Mouse (Mus musculus) ovary, postnatal 36 days (tissue): ENCODE measurements around the gene Stk32c.
A peak's percentile ranks its signal among the peaks of the same experiment; 100 is the strongest.

Source experiments
- DNase-seq: peaks from one replicate; pipeline ENCODE4 v3.0.0; 2022; ENCODE audit warnings: low spot score, mixed read lengths

Stk32c gene

GRCm38 (mm10) chr7:139143785-139144184 is 69.3 kb downstream of the Stk32c start:
- DNase-seq = no peak

GRCm38 (mm10) chr7:139139921-139140461 is 73.1 kb downstream of the Stk32c start:
- no peak for DNase-seq

GRCm38 (mm10) chr7:139136906-139137491 is 76.1 kb downstream of the Stk32c start:
- DNase-seq = no peak

DNA sequence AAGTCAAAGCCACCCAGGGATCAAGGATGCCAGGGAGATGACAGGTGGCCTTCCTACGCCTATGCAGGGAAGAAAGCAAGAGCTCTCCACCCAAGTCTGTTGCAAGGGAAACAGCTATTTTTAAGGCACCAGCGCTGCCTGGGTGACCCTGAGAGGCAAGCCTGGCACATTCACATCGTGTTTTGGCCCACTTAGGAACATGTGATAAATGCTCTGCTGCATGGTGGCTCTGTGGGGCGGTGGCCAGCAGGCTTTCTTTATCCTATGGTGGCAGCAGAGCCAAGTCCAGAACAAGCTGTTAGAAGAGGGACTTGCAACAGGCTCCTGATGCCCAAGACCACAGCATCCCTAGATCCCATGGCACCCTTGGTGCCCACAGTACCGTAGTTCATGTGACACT is 77.9 kb downstream of the Stk32c start:
- no peak for DNase-seq

DNA sequence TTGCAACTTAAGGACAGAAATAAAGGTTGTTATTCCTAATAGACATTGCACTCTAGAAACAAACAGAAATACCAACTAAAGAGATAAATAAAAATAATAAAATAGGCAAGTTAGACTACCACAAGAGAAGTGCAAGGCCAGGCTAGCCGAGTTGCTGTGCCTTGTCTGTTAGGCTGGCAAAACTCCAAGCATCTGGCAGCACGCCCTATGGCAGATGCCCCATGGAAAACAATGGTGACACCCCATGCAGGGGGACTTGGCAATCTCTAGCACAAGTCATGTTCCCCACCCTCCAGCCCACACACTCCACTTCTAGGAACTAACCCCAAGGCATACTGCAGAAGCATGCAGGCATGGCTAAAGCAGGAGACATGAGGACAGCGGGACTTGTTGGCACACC is 79.7 kb downstream of the Stk32c start:
- DNase-seq = peak; percentile 73

GRCm38 (mm10) chr7:139131538-139131937 is 81.6 kb downstream of the Stk32c start:
- DNase-seq = no peak

- DNase-seq = no peak
These were observed 82.7 kb downstream of the Stk32c start for GRCm38 (mm10) chr7:139130361-139130760.

DNA sequence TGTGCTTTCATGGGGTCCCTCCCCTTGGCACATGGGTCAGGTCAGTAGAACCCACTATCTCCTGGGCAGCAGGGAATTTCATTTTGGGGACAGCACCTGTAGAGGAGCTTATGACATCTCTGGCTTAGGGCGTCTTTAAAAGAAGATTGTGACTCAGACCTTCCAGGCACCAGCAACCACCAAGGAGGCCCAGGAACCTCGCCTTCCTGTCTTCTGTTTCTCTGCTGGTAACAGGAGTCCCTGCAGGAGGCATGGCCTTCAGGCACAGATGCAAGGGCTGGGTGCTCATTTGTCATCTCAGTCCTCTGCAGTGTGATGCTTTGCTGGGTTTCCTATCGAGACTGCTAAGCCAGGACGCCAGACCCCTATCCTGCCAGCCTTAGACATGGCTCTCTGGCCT is 84.1 kb downstream of the Stk32c start:
- DNase-seq = no peak

DNA sequence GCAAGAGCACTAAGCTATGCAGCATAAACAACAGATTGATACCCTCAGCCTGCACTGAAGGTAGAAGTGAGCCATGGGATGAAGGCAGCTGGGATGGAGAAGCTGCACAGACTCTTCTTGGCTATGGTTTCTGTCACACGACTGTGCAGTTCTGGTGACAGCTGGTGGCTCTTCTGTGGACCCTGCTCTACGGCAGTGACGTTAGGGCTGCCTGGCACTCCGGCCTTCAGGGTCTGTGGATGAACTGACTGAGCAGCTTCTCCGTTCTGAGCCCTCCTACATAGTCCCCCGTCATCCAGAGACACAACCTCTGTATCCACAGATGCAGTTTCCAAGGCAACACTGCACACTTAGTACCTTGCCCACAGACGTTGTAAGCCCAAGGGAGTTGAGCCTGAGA is 86.6 kb downstream of the Stk32c start:
- no peak for DNase-seq

DNA sequence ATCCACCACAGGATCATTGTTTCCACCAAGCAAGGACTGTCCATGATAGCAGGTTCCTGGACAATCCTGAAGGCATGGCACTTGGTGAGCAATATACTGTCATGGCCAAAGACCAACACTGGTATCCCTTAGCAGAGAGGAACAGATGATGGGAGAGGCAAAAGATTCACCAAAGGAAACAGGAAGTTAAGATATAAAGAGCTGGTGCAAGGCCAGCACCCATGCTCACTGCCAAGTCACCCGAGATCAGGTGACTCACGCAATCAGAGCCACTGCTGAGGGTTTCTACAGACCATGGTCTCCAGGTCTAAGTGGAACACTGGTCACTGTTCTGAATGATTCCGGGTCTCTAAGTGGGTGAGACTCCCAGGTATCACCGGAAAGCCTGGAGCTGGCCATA is 87.2 kb downstream of the Stk32c start:
- DNase-seq = no peak

- DNase-seq = no peak
These were observed 93.3 kb downstream of the Stk32c start for GRCm38 (mm10) chr7:139119775-139120153.

DNA sequence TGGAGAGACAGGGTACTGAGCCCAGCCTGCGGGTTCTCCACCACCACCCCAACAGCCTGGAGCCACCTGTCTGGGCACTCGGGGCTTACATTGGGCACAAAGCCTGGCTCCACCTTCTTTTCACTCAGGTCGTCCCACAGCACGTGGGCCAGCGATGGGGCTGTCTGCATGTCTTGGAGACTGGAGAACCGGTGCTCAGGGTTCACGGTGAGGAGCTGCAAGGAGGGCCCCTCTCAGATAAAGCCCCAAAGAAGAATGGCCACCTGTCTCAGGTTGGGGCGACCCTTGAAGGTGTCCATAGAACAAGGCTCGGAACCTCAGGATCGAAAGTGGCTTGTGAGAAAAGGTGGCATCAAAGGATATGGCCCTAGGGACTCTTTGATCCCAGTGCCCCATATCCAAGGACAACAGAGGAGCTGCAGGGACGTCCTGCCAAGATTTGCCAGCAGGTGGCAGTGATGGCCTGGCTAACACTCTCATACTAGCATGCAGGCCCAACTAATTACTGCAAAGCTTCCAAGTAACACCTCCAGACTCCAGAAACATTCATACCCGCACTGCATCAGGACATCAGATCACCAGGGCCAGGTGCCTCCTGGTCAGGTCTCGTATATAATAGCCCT is 93.8 kb downstream of the Stk32c start:
- peak; percentile 84 for DNase-seq

DNA sequence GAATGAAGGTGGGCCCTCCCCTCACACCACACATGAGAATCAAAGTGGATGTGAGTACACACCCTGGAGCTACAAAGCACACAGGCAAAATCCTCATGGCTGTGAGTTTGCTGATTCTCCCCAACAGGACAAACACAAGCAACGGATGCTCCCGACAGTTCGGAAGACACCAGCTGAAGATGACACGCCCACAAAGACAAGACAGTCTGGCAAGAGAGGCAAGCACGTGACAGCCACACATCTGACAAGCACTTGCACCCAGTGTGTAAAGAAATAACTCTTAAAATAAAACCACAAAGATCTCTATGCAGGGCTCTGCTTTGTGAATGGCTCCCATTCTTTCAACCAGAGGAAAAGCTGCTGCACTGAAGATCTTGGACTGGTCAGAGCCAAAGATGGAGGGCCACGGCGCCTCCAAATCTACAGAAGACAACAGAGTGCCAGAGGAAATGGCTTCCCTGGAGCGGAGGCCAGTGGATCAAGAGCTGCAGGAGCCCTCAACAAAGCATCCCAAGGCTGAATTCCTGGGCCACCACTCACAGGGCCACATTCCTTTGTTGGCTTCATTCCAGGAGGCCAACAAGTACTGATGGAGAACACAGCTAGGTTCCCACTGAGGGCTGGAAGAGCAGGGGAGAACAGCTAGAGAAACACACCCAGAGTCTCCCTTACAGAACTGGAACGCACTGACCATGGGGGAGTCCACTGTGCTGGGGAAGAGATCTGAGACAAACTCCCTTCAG is 105.0 kb downstream of the Stk32c start:
- DNase-seq = no peak

- no peak for DNase-seq
These were observed 107.4 kb downstream of the Stk32c start for GRCm38 (mm10) chr7:139105705-139106104.

DNA sequence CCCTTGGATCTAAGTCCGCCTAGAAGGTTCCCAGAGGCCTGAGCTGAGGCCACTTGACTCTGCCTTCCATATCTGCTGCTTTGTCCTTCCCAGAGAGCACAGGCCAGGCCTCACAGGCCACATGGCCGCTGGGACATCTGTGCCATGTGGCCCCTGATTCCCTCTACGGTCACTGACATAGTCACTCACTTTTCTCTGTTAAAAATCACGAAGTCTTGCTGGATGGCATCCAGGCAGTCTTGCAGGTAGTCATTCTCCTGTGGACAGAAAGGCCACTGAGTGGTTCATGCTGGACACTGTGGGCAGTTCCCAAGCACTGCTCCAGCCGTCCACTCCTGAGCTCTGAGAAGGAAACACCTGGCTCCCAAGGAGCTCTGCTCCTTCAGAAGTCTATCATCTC is 108.0 kb downstream of the Stk32c start:
- no peak for DNase-seq

DNA sequence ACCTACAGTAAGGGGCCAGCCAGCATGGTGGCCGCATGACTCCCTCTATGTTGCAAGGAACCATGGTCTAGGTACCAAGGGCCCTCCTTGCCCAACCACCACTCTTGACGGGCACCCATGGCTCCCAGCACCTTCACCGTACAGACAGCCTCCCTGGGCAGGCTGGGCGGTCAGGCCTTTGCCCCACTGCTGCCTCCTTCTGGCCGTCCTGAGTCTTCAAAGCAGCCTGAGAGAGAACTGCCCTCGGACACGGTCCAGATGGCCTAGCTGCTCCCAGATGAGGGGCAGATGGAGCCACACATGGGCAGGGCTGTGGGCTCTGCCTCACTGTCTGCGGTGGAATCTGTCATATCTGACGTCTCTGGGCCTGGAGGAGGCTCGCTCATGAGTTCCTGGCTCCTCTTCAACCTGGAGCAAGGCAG is 109.1 kb downstream of the Stk32c start:
- peak; percentile 47 for DNase-seq

GRCm38 (mm10) chr7:139101826-139102225 is 111.3 kb downstream of the Stk32c start:
- no peak for DNase-seq

DNA sequence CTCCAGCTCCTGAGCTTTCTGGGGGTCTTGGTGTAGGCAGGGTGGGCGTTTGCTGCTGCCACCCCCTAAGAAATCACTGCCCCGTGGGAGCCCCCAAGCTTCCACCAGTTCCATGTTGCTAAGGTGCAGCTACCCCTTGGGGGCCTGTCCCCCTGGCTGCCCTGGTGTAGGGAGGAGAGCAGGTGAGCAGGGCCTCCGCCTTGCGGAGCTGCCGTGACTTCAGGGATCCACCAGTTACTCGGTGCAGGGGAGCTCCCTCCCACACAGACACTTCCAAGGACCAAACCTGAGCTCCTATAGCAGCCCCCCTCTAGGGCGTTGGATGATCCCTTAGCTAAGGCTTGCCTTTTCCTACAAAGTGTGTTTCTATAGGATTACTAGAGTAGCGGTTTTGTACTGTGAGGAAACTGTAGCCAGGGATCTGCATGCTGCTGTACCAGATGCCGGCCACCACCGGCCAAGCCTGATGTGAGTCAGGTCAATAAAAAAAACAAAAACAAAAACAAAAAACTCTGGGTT is 111.8 kb downstream of the Stk32c start:
- DNase-seq = no peak

- DNase-seq = no peak
These were observed 112.5 kb downstream of the Stk32c start for GRCm38 (mm10) chr7:139100531-139101095.

- no peak for DNase-seq
These were observed 116.7 kb downstream of the Stk32c start for GRCm38 (mm10) chr7:139096399-139096798.

GRCm38 (mm10) chr7:139095282-139095681 is 117.8 kb downstream of the Stk32c start:
- no peak for DNase-seq

- no peak for DNase-seq
These were observed 118.3 kb downstream of the Stk32c start for GRCm38 (mm10) chr7:139094761-139095160.

- no peak for DNase-seq
These were observed 119.3 kb downstream of the Stk32c start for GRCm38 (mm10) chr7:139093781-139094180.
